Mouse (Mus musculus) testis, adult 2 months (tissue): ENCODE measurements around the gene 9130023H24Rik.

Experiments used
- CTCF ChIP-seq: fragments of 200-500 bp; IDR thresholded peaks from 2 replicates; pipeline ENCODE4 v1.5.1; 2012; ENCODE audit warnings: low read depth, mild to moderate bottlenecking, inconsistent platforms, low read length, moderate library complexity; ENCODE audit not compliant: control insufficient read depth, insufficient read depth, insufficient replicate concordance
- POLR2A ChIP-seq: fragments of 200-500 bp; IDR thresholded peaks from 2 replicates; pipeline ENCODE4 v1.6.1; 2012; ENCODE audit warnings: low read depth, mild to moderate bottlenecking, inconsistent platforms, low read length, moderate library complexity; ENCODE audit not compliant: control insufficient read depth

GRCm38 (mm10) chr7:128265411-128265810 lies 27.6 kb upstream of the 9130023H24Rik start, which contains the start of gene Slc5a2:
- no peak for TF ChIP-seq POLR2A
- TF ChIP-seq CTCF: no peak
